8 mouse cellular contexts compared by ENCODE assay signal in genomic region chr17:29267931-29268681, GRCm38 (mm10). TPM values are rescaled to one million over a fixed set of nuclear protein-coding genes. Genes with fewer than 3 reads are reported as not detected.
DNase-seq lines count a peak whose midpoint lies in the region; ATAC-seq and TF ChIP-seq lines count a peak whose summit lies in the region.

No protein-coding gene starts in this region.

- no peak for DNase-seq in heart, postnatal 36 days
- DNase-seq in forebrain, embryonic 10.5 days (ENCODE audit: extremely low spot score, low spot score) = no peak
- DNase-seq in kidney, postnatal 0 days (ENCODE audit: low spot score) = no peak
- DNase-seq in frontal cortex, postnatal 10 days (ENCODE audit: low spot score in 2 of 2) = no peak
- DNase-seq in left cerebral cortex, adult 9 months (ENCODE audit: low spot score in 2 of 2) = no peak
- no peak for DNase-seq in spleen, adult 12 weeks (ENCODE audit: low spot score)

- peak overlapping the region; percentile 81 for H3K4me2 ChIP-seq in heart, embryonic 13.5 days
- peak overlapping the region; percentile 73 for H3K4me2 ChIP-seq in kidney, postnatal 0 days (ENCODE audit: low read length)
- peak overlapping the region; percentile 52 for H3K4me2 ChIP-seq in midbrain, embryonic 15.5 days

- H3K9me3 ChIP-seq in heart, embryonic 13.5 days = no peaks in the 10 kb centered on the region
- no peaks in the 10 kb centered on the region for H3K9me3 ChIP-seq in forebrain, embryonic 10.5 days
- no peaks in the 10 kb centered on the region for H3K9me3 ChIP-seq in kidney, postnatal 0 days (replicated peaks; ENCODE audit: low read length)
- no peaks in the 10 kb centered on the region for H3K9me3 ChIP-seq in midbrain, embryonic 15.5 days

- H3K27me3 ChIP-seq in heart, embryonic 13.5 days (replicated peaks) = no peaks in the 10 kb centered on the region
- no peaks in the 10 kb centered on the region for H3K27me3 ChIP-seq in forebrain, embryonic 10.5 days (ENCODE audit: poor library complexity, severe bottlenecking)
- H3K27me3 ChIP-seq in kidney, postnatal 0 days (ENCODE audit: insufficient read depth, low read length) = no peaks in the 10 kb centered on the region
- H3K27me3 ChIP-seq in midbrain, embryonic 15.5 days (replicated peaks) = no peaks in the 10 kb centered on the region

- H3K27ac ChIP-seq in heart, embryonic 13.5 days (replicated peaks) = peak overlapping the region; percentile 93
- peak overlapping the region; percentile 95 for H3K27ac ChIP-seq in forebrain, embryonic 10.5 days
- peak overlapping the region; percentile 94 for H3K27ac ChIP-seq in kidney, postnatal 0 days
- peak overlapping the region; percentile 89 for H3K27ac ChIP-seq in midbrain, embryonic 15.5 days

- no peak for ATAC-seq in heart, embryonic 13.5 days (ENCODE audit: extremely low read depth, insufficient number of reproducible peaks, low FRiP score, low TSS enrichment)
- peak; percentile 8; the same call in 1 of the 2 replicates for ATAC-seq in kidney, postnatal 0 days (replicated peaks; ENCODE audit: low FRiP score, low read depth)
- ATAC-seq in midbrain, embryonic 15.5 days (replicated peaks) = peak; percentile 57

- no peak for TF ChIP-seq CTCF in kidney, postnatal 0 days (IDR thresholded peaks at IDR 0.05; ENCODE audit: low read depth)

- intact Hi-C loops in heart, postnatal 36 days (cut with DNase I) = loop anchor here (1.0 to 5.0 kb wide), 4 partner anchors 79 to 244 kb away; partner anchors contain the start of genes Mtch1 and Pim1

- WGBS in heart, embryonic 13.5 days = 62% methylated on average over 6 of the region's 6 CpGs
- 64% methylated on average over 6 of the region's 6 CpGs for WGBS in forebrain, embryonic 10.5 days
- 47% methylated on average over 6 of the region's 6 CpGs for WGBS in kidney, postnatal 0 days
- 57% methylated on average over 6 of the region's 6 CpGs for WGBS in midbrain, embryonic 15.5 days

- H3K36me3 ChIP-seq in heart, embryonic 13.5 days = no peaks in the 10 kb centered on the region
- H3K36me3 ChIP-seq in forebrain, embryonic 10.5 days (replicated peaks) = no peaks in the 10 kb centered on the region
- no peaks in the 10 kb centered on the region for H3K36me3 ChIP-seq in kidney, postnatal 0 days (ENCODE audit: insufficient read depth, low read length)
- no peaks in the 10 kb centered on the region for H3K36me3 ChIP-seq in midbrain, embryonic 15.5 days (replicated peaks)

- H3K4me3 ChIP-seq in heart, embryonic 13.5 days = peak overlapping the region; percentile 86
- H3K4me3 ChIP-seq in forebrain, embryonic 10.5 days = peak overlapping the region; percentile 93
- peak overlapping the region; percentile 70; the same call in 1 of the 2 replicates for H3K4me3 ChIP-seq in kidney, postnatal 0 days (replicated peaks; ENCODE audit: low read depth, low read length)
- H3K4me3 ChIP-seq in midbrain, embryonic 15.5 days = peak overlapping the region; percentile 80

- H3K4me1 ChIP-seq in heart, embryonic 13.5 days = peaks cover 34% of the 10 kb centered on the region
- H3K4me1 ChIP-seq in forebrain, embryonic 10.5 days = peaks cover 30% of the 10 kb centered on the region
- peaks cover 19% of the 10 kb centered on the region for H3K4me1 ChIP-seq in kidney, postnatal 0 days (replicated peaks; ENCODE audit: insufficient read depth, low read length)
- H3K4me1 ChIP-seq in midbrain, embryonic 15.5 days = peaks cover 29% of the 10 kb centered on the region

- peak overlapping the region; percentile 94 for H3K9ac ChIP-seq in heart, embryonic 13.5 days
- H3K9ac ChIP-seq in kidney, postnatal 0 days (ENCODE audit: low read depth, low read length) = peak overlapping the region; percentile 1; the same call in 1 of the 2 replicates
- peak overlapping the region; percentile 18; the same call in 1 of the 2 replicates for H3K9ac ChIP-seq in midbrain, embryonic 15.5 days

RNA-seq across cellular contexts. Expression of gene BC004004, which starts 0.5 kb away (rescaled TPM):
- polyA plus RNA-seq in heart, embryonic 13.5 days (2015; fragmentation: Nextera tagmentation; extraction: Ambion mirVana) = 85.0 and 91.9 TPM in 2 replicates
- total RNA-seq in heart, postnatal 36 days (2021) = 100 to 1,000 TPM; 228 to 258 TPM
- 54.6 and 56.6 TPM in 2 replicates for polyA plus RNA-seq in forebrain, embryonic 10.5 days (2016; fragmentation: Nextera tagmentation; extraction: Ambion mirVana)
- polyA plus RNA-seq in kidney, postnatal 0 days (2015; fragmentation: Nextera tagmentation; extraction: Ambion mirVana) = 131 TPM in 2 replicates
- polyA plus RNA-seq in midbrain, embryonic 15.5 days (2015; fragmentation: Nextera tagmentation; extraction: Ambion mirVana) = 112 and 114 TPM in 2 replicates

RNA-seq across cellular contexts. Expression of gene Ppil1, which starts 4.1 kb away (rescaled TPM):
- 106 and 128 TPM in 2 replicates for polyA plus RNA-seq in heart, embryonic 13.5 days (2015; fragmentation: Nextera tagmentation; extraction: Ambion mirVana)
- 10 to 100 TPM; 27.0 to 27.2 TPM for total RNA-seq in heart, postnatal 36 days (2021)
- polyA plus RNA-seq in forebrain, embryonic 10.5 days (2016; fragmentation: Nextera tagmentation; extraction: Ambion mirVana) = 230 and 235 TPM in 2 replicates
- 108 and 126 TPM in 2 replicates for polyA plus RNA-seq in kidney, postnatal 0 days (2015; fragmentation: Nextera tagmentation; extraction: Ambion mirVana)
- 113 and 119 TPM in 2 replicates for polyA plus RNA-seq in midbrain, embryonic 15.5 days (2015; fragmentation: Nextera tagmentation; extraction: Ambion mirVana)

RNA-seq across cellular contexts. Expression of gene Cpne5, which starts 30.1 kb away (rescaled TPM):
- 17.4 and 21.0 TPM in 2 replicates for polyA plus RNA-seq in heart, embryonic 13.5 days (2015; fragmentation: Nextera tagmentation; extraction: Ambion mirVana)
- total RNA-seq in heart, postnatal 36 days (2021) = 1 to 10 TPM; 2.8 to 4.6 TPM
- 5.3 and 6.2 TPM in 2 replicates for polyA plus RNA-seq in forebrain, embryonic 10.5 days (2016; fragmentation: Nextera tagmentation; extraction: Ambion mirVana)
- 5.3 and 5.8 TPM in 2 replicates for polyA plus RNA-seq in kidney, postnatal 0 days (2015; fragmentation: Nextera tagmentation; extraction: Ambion mirVana)
- 38.3 and 41.3 TPM in 2 replicates for polyA plus RNA-seq in midbrain, embryonic 15.5 days (2015; fragmentation: Nextera tagmentation; extraction: Ambion mirVana)

RNA-seq across cellular contexts. Expression of gene Pi16, which starts 49.4 kb away (rescaled TPM):
- polyA plus RNA-seq in heart, embryonic 13.5 days (2015; fragmentation: Nextera tagmentation; extraction: Ambion mirVana) = 1.9 and 2.4 TPM in 2 replicates
- total RNA-seq in heart, postnatal 36 days (2021) = 10 to 100 TPM; 35.9 to 42.4 TPM
- polyA plus RNA-seq in forebrain, embryonic 10.5 days (2016; fragmentation: Nextera tagmentation; extraction: Ambion mirVana) = 0.71 and 0.73 TPM in 2 replicates
- 3.1 and 4.1 TPM in 2 replicates for polyA plus RNA-seq in kidney, postnatal 0 days (2015; fragmentation: Nextera tagmentation; extraction: Ambion mirVana)
- polyA plus RNA-seq in midbrain, embryonic 15.5 days (2015; fragmentation: Nextera tagmentation; extraction: Ambion mirVana) = 3.6 and 4.0 TPM in 2 replicates

Comparison
In these comparisons a context has a peak if more than half of its experiments do, and no peak if none do; other contexts are left out.
1. H3K9ac ChIP-seq: peak in every context shown above with its lines; median percentile 94 in heart, embryonic 13.5 days; 18 in midbrain, embryonic 15.5 days; 1 in kidney, postnatal 0 days.